Mouse (Mus musculus) embryonic facial prominence, embryonic 15.5 days (tissue): ENCODE results near the gene Ado. TPM values are rescaled to one million over a fixed set of nuclear protein-coding genes. Genes with fewer than 3 reads are reported as not detected.

Source experiments
- ATAC-seq: fragments of 200-750 bp; cut with Nextera tagmentation; 2 replicates; pipeline ENCODE4 v1.8.0; 2017; ENCODE audit warnings: low read depth, moderate TSS enrichment; ENCODE audit not compliant: insufficient number of reproducible peaks, low FRiP score, low TSS enrichment
- H3K27ac ChIP-seq: fragments of 300-500 bp; sonication (generic); replicated peaks from 2 replicates; pipeline ENCODE4 v1.5.1; 2015; ENCODE audit warnings: mild to moderate bottlenecking, inconsistent platforms
- H3K27me3 ChIP-seq: fragments of 300-500 bp; sonication (generic); 2 replicates; pipeline ENCODE4 v1.6.1; 2015; ENCODE audit warnings: inconsistent platforms
- H3K36me3 ChIP-seq: fragments of 300-500 bp; sonication (generic); 2 replicates; pipeline ENCODE4 v1.6.1; 2015; ENCODE audit warnings: mild to moderate bottlenecking, inconsistent platforms
- H3K4me1 ChIP-seq: fragments of 300-500 bp; sonication (generic); 2 replicates; pipeline ENCODE4 v1.6.1; 2015; ENCODE audit warnings: inconsistent platforms
- H3K4me2 ChIP-seq: fragments of 300-500 bp; sonication (generic); replicated peaks from 2 replicates; pipeline ENCODE4 v1.6.1; 2015; ENCODE audit warnings: mild to moderate bottlenecking, inconsistent platforms
- H3K4me3 ChIP-seq: fragments of 300-500 bp; sonication (generic); replicated peaks from 2 replicates; pipeline ENCODE4 v1.5.1; 2015; ENCODE audit warnings: mild to moderate bottlenecking, inconsistent platforms
- H3K9ac ChIP-seq: fragments of 300-500 bp; sonication (generic); 2 replicates; pipeline ENCODE4 v1.6.1; 2015; ENCODE audit warnings: inconsistent platforms
- H3K9me3 ChIP-seq: fragments of 300-500 bp; sonication (generic); replicated peaks from 2 replicates; pipeline ENCODE4 v1.6.1; 2016; ENCODE audit warnings: inconsistent platforms
- WGBS: fragments of 180-500 bp; shearing (Covaris S2); methylation state at CpG from one replicate; pipeline ENCODE4 v1.1.7; 2015; 5-methylcytosine and 5-hydroxymethylcytosine counted together
- polyA plus RNA-seq: library from polyadenylated mRNA; unstranded; fragments of >200 nt; fragmentation: Nextera tagmentation; extraction: Ambion mirVana; gene quantifications from 2 replicates; pipeline ENCODE4 v1.2.1, GENCODE M21; 2015

Ado gene
- polyA plus RNA-seq, 1 experiment from 2014 or later: 61.2 TPM

GRCm38 (mm10) chr10:67559765-67560394, 11.1 kb upstream of the Ado start:
- H3K36me3 ChIP-seq: no peaks in the 10 kb centered on the region
- no peaks in the 10 kb centered on the region for H3K9me3 ChIP-seq
- 40% methylated on average over 13 of the region's 13 CpGs for WGBS
- ATAC-seq: no peak
- no peak overlapping the region for H3K27ac ChIP-seq
- no peak overlapping the region for H3K4me2 ChIP-seq
- no peak overlapping the region for H3K9ac ChIP-seq
- H3K4me3 ChIP-seq: no peak overlapping the region
- H3K4me1 ChIP-seq: no peaks in the 10 kb centered on the region
- no peaks in the 10 kb centered on the region for H3K27me3 ChIP-seq

GRCm38 (mm10) chr10:67558053-67558452, 9.3 kb upstream of the Ado start:
- H3K36me3 ChIP-seq: no peaks in the 10 kb centered on the region
- no peak for ATAC-seq
- whole genome bisulfite sequencing: 81% methylated on average over 4 of the region's 4 CpGs
- no peak overlapping the region for H3K27ac ChIP-seq
- H3K4me3 ChIP-seq: no peak overlapping the region
- no peak overlapping the region for H3K4me2 ChIP-seq
- no peaks in the 10 kb centered on the region for H3K27me3 ChIP-seq
- no peaks in the 10 kb centered on the region for H3K9me3 ChIP-seq
- no peaks in the 10 kb centered on the region for H3K4me1 ChIP-seq
- H3K9ac ChIP-seq: no peak overlapping the region

GRCm38 (mm10) chr10:67548261-67548854, 397 bp downstream of the Ado start:
- peak; percentile 80 for ATAC-seq
- Histone ChIP-seq H3K36me3 (peaks cover 3% of the 10 kb centered on the region; the same call in 1 of the 2 replicates), H3K27me3 (no peaks in the 10 kb centered on the region), H3K9me3 (no peaks in the 10 kb centered on the region), H3K27ac (peak overlapping the region; percentile 96), H3K9ac (peak overlapping the region; percentile 95), H3K4me2 (peak overlapping the region; percentile 93), H3K4me1 (peaks cover 22% of the 10 kb centered on the region), H3K4me3 (peak overlapping the region; percentile 89)
- under 1% methylated on average over 73 of the region's 73 CpGs for WGBS

GRCm38 (mm10) chr10:67547850-67548260, 900 bp downstream of the Ado start:
- 2% methylated on average over 20 of the region's 20 CpGs for WGBS
- Histone ChIP-seq H3K4me3 (peak overlapping the region; percentile 89), H3K27me3 (no peaks in the 10 kb centered on the region), H3K36me3 (peaks cover 3% of the 10 kb centered on the region; the same call in 1 of the 2 replicates), H3K9ac (peak overlapping the region; percentile 95), H3K9me3 (no peaks in the 10 kb centered on the region), H3K4me2 (peak overlapping the region; percentile 93), H3K4me1 (peaks cover 22% of the 10 kb centered on the region), H3K27ac (peak overlapping the region; percentile 96; the same call in 1 of the 2 replicates)
- ATAC-seq: no peak

GRCm38 (mm10) chr10:67540591-67540990, 8.2 kb downstream of the Ado start:
- no peak overlapping the region for H3K4me2 ChIP-seq
- H3K36me3 ChIP-seq: no peaks in the 10 kb centered on the region
- peaks cover 28% of the 10 kb centered on the region for H3K4me1 ChIP-seq
- H3K9ac ChIP-seq: no peak overlapping the region
- H3K27me3 ChIP-seq: peaks cover 58% of the 10 kb centered on the region
- no peaks in the 10 kb centered on the region for H3K9me3 ChIP-seq
- H3K27ac ChIP-seq: no peak overlapping the region
- WGBS: 29% methylated on average over 19 of the region's 19 CpGs
- ATAC-seq: no peak
- H3K4me3 ChIP-seq: no peak overlapping the region

GRCm38 (mm10) chr10:67539401-67539730, 9.4 kb downstream of the Ado start:
- WGBS: 41% methylated on average over 6 of the region's 6 CpGs
- peak overlapping the region; percentile 96 for H3K4me2 ChIP-seq

GRCm38 (mm10) chr10:67538585-67539400, 10.0 kb downstream of the Ado start:
- peak overlapping the region; percentile 96 for H3K4me2 ChIP-seq
- ATAC-seq: no peak
- H3K4me1 ChIP-seq: peaks cover 36% of the 10 kb centered on the region
- no peak overlapping the region for H3K27ac ChIP-seq
- peaks cover 76% of the 10 kb centered on the region for H3K27me3 ChIP-seq
- peak overlapping the region; percentile 72 for H3K4me3 ChIP-seq
- no peak overlapping the region for H3K9ac ChIP-seq
- no peaks in the 10 kb centered on the region for H3K9me3 ChIP-seq
- no peaks in the 10 kb centered on the region for H3K36me3 ChIP-seq
- WGBS: 1% methylated on average over 50 of the region's 50 CpGs

More at GRCm38 (mm10) chr10:67539401-67539730, 9.4 kb downstream of the Ado start:
- Histone ChIP-seq H3K27ac (no peak overlapping the region), H3K9ac (no peak overlapping the region), H3K36me3 (no peaks in the 10 kb centered on the region), H3K4me1 (peaks cover 36% of the 10 kb centered on the region), H3K4me3 (peak overlapping the region; percentile 72), H3K9me3 (no peaks in the 10 kb centered on the region), H3K27me3 (peaks cover 71% of the 10 kb centered on the region)
- no peak for ATAC-seq

- H3K4me2 ChIP-seq: peak overlapping the region; percentile 96
- ATAC-seq: no peak
- H3K27ac ChIP-seq: no peak overlapping the region
- H3K27me3 ChIP-seq: peaks cover 83% of the 10 kb centered on the region
- H3K4me1 ChIP-seq: peaks cover 36% of the 10 kb centered on the region
- 1% methylated on average over 19 of the region's 19 CpGs for WGBS
- H3K36me3 ChIP-seq: no peaks in the 10 kb centered on the region
- H3K4me3 ChIP-seq: peak overlapping the region; percentile 72
- no peaks in the 10 kb centered on the region for H3K9me3 ChIP-seq
- H3K9ac ChIP-seq: no peak overlapping the region
These were observed 10.6 kb downstream of the Ado start for GRCm38 (mm10) chr10:67538106-67538505.

- peak overlapping the region; percentile 96 for H3K4me2 ChIP-seq
- ATAC-seq: peak; percentile 90
- H3K27ac ChIP-seq: peak overlapping the region; percentile 77
- no peaks in the 10 kb centered on the region for H3K36me3 ChIP-seq
- peaks cover 88% of the 10 kb centered on the region for H3K27me3 ChIP-seq
- peaks cover 36% of the 10 kb centered on the region for H3K4me1 ChIP-seq
- peak overlapping the region; percentile 31 for H3K9ac ChIP-seq
- H3K4me3 ChIP-seq: peak overlapping the region; percentile 72
- WGBS: under 1% methylated on average over 51 of the region's 51 CpGs
- no peaks in the 10 kb centered on the region for H3K9me3 ChIP-seq
These were observed 11.4 kb downstream of the Ado start for GRCm38 (mm10) chr10:67537151-67537994.

- H3K4me2 ChIP-seq: peak overlapping the region; percentile 96
- no peaks in the 10 kb centered on the region for H3K9me3 ChIP-seq
- peak overlapping the region; percentile 29; the same call in 1 of the 2 replicates for H3K9ac ChIP-seq
- under 1% methylated on average over 26 of the region's 32 CpGs for WGBS
- H3K27me3 ChIP-seq: peaks cover 84% of the 10 kb centered on the region
- peak; percentile 20 for ATAC-seq
- H3K4me3 ChIP-seq: peak overlapping the region; percentile 72
- no peaks in the 10 kb centered on the region for H3K36me3 ChIP-seq
- peak overlapping the region; percentile 77; the same call in 1 of the 2 replicates for H3K27ac ChIP-seq
- H3K4me1 ChIP-seq: peaks cover 36% of the 10 kb centered on the region
These were observed 12.1 kb downstream of the Ado start for GRCm38 (mm10) chr10:67536621-67537141.
